Mouse (Mus musculus): ENCODE measurements around the gene Ulk4. TPM values are rescaled to one million over a fixed set of nuclear protein-coding genes. Genes with fewer than 3 reads are reported as not detected.

The Ulk4 gene
- polyA plus RNA-seq, 1 experiment from 2014 or later, result 159 TPM

DNA sequence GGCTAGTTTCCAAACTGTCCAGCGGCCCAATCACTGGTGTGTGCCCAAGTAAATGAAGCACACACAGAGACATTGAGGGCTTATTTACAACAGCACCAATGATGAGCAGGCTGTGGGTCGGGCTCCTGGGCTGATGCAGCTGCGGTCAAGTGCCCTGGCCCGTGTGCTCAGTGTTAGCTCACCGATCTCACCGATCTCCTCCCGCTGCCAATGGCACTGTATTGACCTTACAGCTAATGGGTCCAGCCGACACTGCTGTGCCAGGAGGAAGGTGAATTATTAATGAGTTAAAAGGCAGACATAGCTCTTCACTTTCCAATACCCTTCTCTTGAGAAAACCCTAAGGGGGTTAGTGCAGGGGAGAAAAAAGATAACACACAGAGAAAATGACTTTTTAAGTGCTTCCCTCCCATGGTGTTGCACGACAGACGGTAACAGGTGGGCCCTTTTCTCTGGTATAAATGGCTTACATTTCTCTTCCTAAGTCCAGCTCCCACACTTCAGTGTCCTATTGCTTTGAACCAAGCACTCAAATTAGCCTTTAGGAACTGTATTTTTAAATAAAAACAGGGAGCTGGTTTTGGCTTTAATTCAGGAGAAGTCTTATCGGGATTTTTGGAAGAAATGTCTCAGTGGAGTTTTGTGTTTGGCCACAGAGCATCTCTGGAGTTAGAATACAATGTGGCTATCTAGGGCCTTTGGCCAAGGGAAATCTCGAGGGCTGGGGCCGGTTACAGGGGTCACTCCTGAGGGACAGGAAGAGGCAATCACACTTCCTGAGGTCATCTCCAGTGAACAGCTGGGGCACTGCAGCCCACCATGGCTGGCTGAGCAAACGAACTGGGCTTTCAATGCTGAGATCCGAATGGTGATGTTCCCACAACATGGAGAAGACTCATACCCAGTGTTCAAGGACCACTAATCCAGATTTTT, 282.5 kb downstream of the Ulk4 start:
- H3K36me3 ChIP-seq, result no peaks in the 10 kb centered on the region
- H3K9me3 ChIP-seq, result no peaks in the 10 kb centered on the region
- H3K27ac ChIP-seq, result 0 out of 2 replicates have a peak overlapping the region, but pooled peaks have one; percentile 59
- ATAC-seq, result peak; percentile 46; the same call in 1 of the 2 replicates
- H3K4me2 ChIP-seq (replicated peaks), result no peak overlapping the region
- H3K4me3 ChIP-seq (replicated peaks), result no peak overlapping the region
- no peaks in the 10 kb centered on the region for H3K27me3 ChIP-seq
- WGBS, result 72% methylated on average over 15 of the region's 15 CpGs
- H3K9ac ChIP-seq (replicated peaks), result no peak overlapping the region
- peaks cover 39% of the 10 kb centered on the region for H3K4me1 ChIP-seq (replicated peaks)

DNA sequence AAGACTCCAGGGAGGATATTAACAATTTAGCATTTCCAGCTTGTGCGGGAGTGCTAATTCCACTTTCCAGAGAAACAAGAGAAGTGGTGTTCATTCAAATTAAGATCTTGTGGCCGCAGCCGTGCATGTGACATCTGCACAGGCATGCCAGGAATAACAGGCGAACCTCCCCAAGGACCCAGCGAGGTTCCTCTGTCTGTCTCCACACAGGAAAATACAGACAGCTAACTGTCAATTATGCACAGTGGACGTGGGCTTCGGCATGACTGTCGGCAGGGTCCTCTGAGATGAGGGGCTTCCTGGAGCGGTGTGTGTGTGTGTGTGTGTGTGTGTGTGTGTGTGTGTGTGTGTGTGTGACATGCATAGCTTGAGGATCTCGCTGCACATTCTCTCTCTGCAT, 284.0 kb downstream of the Ulk4 start:
- Histone ChIP-seq H3K4me1 (replicated peaks) (peaks cover 48% of the 10 kb centered on the region), H3K36me3 (no peaks in the 10 kb centered on the region), H3K4me2 (replicated peaks) (0 out of 2 replicates have a peak overlapping the region, but pooled peaks have one; percentile 9), H3K4me3 (replicated peaks) (no peak overlapping the region), H3K9me3 (no peaks in the 10 kb centered on the region), H3K9ac (replicated peaks) (0 out of 2 replicates have a peak overlapping the region, but pooled peaks have one; percentile 10), H3K27ac (peak overlapping the region; percentile 59; the same call in 1 of the 2 replicates), H3K27me3 (no peaks in the 10 kb centered on the region)
- ATAC-seq, result peak; percentile 74
- 37% methylated on average over 10 of the region's 10 CpGs for WGBS

DNA sequence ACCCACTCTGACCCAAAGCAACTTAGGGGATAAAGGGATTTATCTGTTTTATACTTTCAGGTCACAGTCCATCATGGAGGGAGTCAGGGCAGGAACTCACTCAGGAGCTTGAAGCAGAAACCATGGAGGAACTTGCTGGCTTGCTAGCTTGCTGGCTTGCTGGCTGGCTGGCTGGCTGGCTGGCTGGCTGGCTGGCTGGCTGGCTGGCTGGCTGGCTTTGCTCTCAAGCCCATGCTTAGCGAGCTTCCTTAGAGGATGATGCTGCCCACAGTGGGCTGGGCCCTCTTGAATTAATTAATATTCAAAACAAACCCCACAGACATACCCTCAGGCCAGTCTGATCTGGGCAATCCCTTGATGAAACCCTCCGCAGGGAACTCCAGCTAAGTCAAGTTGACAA, 285.2 kb downstream of the Ulk4 start:
- no peaks in the 10 kb centered on the region for H3K9me3 ChIP-seq
- H3K4me1 ChIP-seq (replicated peaks), result peaks cover 56% of the 10 kb centered on the region
- no peak overlapping the region for H3K27ac ChIP-seq
- WGBS, result 65% methylated on average over 2 of the region's 2 CpGs
- no peak overlapping the region for H3K9ac ChIP-seq (replicated peaks)
- no peak for ATAC-seq
- no peaks in the 10 kb centered on the region for H3K36me3 ChIP-seq
- H3K27me3 ChIP-seq, result no peaks in the 10 kb centered on the region
- no peak overlapping the region for H3K4me2 ChIP-seq (replicated peaks)
- no peak overlapping the region for H3K4me3 ChIP-seq (replicated peaks)

DNA sequence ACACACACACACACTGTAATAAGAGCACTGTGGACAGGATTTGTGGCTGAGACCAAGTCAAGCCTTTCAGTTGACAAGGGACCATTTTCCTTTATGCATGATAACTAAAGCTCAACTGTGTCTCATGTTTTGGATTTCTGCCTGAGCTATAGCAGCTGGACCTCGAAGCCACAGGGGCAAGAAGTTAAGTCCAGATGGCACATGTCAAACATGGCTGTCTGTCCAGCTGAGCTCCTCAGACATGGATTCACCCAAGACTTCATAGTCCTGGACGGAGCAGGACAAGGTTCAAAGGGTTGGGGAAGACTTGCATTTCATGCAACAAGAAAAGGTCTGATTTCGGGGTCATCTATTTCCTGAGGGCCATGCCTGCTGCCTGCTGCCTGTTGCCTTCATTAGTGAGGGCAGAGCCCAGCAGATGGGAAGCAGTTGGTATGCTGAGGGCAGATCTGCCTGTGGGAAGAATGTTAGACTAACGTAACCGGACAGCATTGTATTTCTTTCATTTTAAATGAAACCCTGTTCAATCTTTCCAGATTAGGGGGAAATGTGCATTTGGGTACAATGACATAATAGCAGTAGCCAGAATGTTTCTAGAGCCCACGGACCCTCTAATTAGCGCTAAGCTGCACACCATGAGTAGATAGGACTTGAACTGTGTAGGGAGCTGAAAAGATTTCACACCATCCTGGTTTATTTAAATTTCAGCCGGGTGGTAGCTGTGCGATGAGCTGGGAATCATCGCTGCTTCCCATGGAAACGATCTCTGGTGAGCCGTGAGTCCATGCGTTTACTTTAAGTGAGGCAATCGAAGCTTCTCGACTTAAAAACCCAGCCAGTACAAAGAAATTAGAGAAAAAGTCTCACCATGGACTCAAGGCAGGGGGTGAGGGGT, 286.9 kb downstream of the Ulk4 start:
- ATAC-seq, result no peak
- H3K9ac ChIP-seq (replicated peaks), result no peak overlapping the region

GRCm38 (mm10) chr9:120988088-120988487, 288.9 kb downstream of the Ulk4 start:
- H3K4me2 ChIP-seq (replicated peaks), result no peak overlapping the region
- 37% methylated on average over 9 of the region's 9 CpGs for WGBS
- no peaks in the 10 kb centered on the region for H3K36me3 ChIP-seq
- no peaks in the 10 kb centered on the region for H3K27me3 ChIP-seq
- H3K4me3 ChIP-seq (replicated peaks), result no peak overlapping the region
- H3K9me3 ChIP-seq, result no peaks in the 10 kb centered on the region
- no peak overlapping the region for H3K9ac ChIP-seq (replicated peaks)
- H3K4me1 ChIP-seq (replicated peaks), result peaks cover 36% of the 10 kb centered on the region
- peak overlapping the region; percentile 41 for H3K27ac ChIP-seq
- peak; percentile 3; the same call in 1 of the 2 replicates for ATAC-seq

More for the DNA sequence above, 286.9 kb downstream of the Ulk4 start:
- no peak overlapping the region for H3K4me2 ChIP-seq (replicated peaks)
- no peaks in the 10 kb centered on the region for H3K27me3 ChIP-seq
- H3K9me3 ChIP-seq, result no peaks in the 10 kb centered on the region
- no peak overlapping the region for H3K27ac ChIP-seq
- WGBS, result 46% methylated on average over 15 of the region's 15 CpGs
- no peak overlapping the region for H3K4me3 ChIP-seq (replicated peaks)
- H3K36me3 ChIP-seq, result no peaks in the 10 kb centered on the region
- H3K4me1 ChIP-seq (replicated peaks), result peaks cover 52% of the 10 kb centered on the region

DNA sequence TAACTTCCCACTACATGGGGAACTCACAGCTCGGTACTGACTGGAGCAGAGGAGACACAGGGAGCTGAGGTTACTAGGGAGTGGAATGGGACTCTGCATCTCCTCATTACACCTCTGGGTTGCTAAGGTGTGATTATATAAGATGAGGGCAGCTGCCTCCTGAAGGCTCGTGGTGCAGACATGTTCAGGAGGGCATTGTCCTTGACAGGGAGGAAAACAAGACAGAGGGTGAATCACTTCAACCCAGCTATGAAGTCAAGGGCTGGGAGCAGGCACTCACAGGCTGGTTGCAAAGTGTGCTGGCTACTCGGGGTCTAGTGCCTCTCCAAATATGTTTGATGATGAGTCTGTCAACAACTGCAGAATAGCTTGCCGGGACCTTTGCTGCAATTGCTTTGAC, 290.0 kb downstream of the Ulk4 start:
- H3K36me3 ChIP-seq, result no peaks in the 10 kb centered on the region
- H3K4me1 ChIP-seq (replicated peaks), result peaks cover 31% of the 10 kb centered on the region
- H3K27ac ChIP-seq, result no peak overlapping the region
- H3K4me3 ChIP-seq (replicated peaks), result no peak overlapping the region
- no peak overlapping the region for H3K9ac ChIP-seq (replicated peaks)
- ATAC-seq, result no peak
- H3K27me3 ChIP-seq, result no peaks in the 10 kb centered on the region
- H3K4me2 ChIP-seq (replicated peaks), result no peak overlapping the region
- 89% methylated on average over 4 of the region's 4 CpGs for WGBS
- H3K9me3 ChIP-seq, result no peaks in the 10 kb centered on the region

GRCm38 (mm10) chr9:120986255-120986654, 290.7 kb downstream of the Ulk4 start:
- H3K4me1 ChIP-seq (replicated peaks), result peaks cover 38% of the 10 kb centered on the region
- H3K27me3 ChIP-seq, result no peaks in the 10 kb centered on the region
- no peaks in the 10 kb centered on the region for H3K9me3 ChIP-seq
- no peak overlapping the region for H3K4me3 ChIP-seq (replicated peaks)
- H3K27ac ChIP-seq, result no peak overlapping the region
- WGBS, result 93% methylated on average over 3 of the region's 3 CpGs
- H3K36me3 ChIP-seq, result no peaks in the 10 kb centered on the region
- H3K9ac ChIP-seq (replicated peaks), result no peak overlapping the region
- no peak overlapping the region for H3K4me2 ChIP-seq (replicated peaks)
- ATAC-seq, result no peak

DNA sequence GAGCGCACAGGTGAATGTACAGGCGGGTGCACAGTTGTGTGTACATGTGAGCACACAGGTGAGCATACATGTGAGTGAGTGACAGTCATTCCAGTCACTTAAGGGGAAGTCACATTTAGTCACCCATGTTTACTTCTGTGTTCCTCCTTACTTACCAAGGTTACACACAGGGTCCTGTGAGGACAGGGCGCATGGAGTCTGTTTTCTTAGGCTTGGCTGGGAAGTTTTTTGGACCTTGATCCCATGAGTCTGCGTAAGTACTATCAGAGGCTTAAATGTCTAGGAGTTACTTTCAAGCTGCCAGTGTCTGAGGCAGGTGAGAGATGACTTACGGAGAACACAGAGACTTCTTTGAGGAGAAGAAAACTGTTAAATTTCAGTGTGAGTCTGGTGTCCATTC, 291.5 kb downstream of the Ulk4 start:
- ATAC-seq, result no peak
- Histone ChIP-seq H3K36me3 (no peaks in the 10 kb centered on the region), H3K27ac (no peak overlapping the region), H3K4me1 (replicated peaks) (peaks cover 44% of the 10 kb centered on the region), H3K4me2 (replicated peaks) (no peak overlapping the region), H3K9ac (replicated peaks) (no peak overlapping the region), H3K9me3 (no peaks in the 10 kb centered on the region), H3K4me3 (replicated peaks) (no peak overlapping the region), H3K27me3 (no peaks in the 10 kb centered on the region)
- 98% methylated on average over 5 of the region's 5 CpGs for WGBS

- Histone ChIP-seq H3K27me3 (no peaks in the 10 kb centered on the region), H3K4me2 (replicated peaks) (no peak overlapping the region), H3K4me1 (replicated peaks) (peaks cover 43% of the 10 kb centered on the region), H3K9ac (replicated peaks) (no peak overlapping the region), H3K36me3 (no peaks in the 10 kb centered on the region), H3K27ac (no peak overlapping the region), H3K9me3 (no peaks in the 10 kb centered on the region), H3K4me3 (replicated peaks) (no peak overlapping the region)
- 99% methylated on average over 5 of the region's 5 CpGs for WGBS
- ATAC-seq, result no peak
These were observed 292.0 kb downstream of the Ulk4 start for GRCm38 (mm10) chr9:120985009-120985408.

GRCm38 (mm10) chr9:120984509-120984908, 292.5 kb downstream of the Ulk4 start:
- 80% methylated on average over 5 of the region's 5 CpGs for WGBS
- Histone ChIP-seq H3K4me2 (replicated peaks) (no peak overlapping the region), H3K9ac (replicated peaks) (no peak overlapping the region), H3K27ac (no peak overlapping the region), H3K27me3 (no peaks in the 10 kb centered on the region), H3K36me3 (no peaks in the 10 kb centered on the region), H3K9me3 (no peaks in the 10 kb centered on the region), H3K4me3 (replicated peaks) (no peak overlapping the region), H3K4me1 (replicated peaks) (peaks cover 43% of the 10 kb centered on the region)
- no peak for ATAC-seq

DNA sequence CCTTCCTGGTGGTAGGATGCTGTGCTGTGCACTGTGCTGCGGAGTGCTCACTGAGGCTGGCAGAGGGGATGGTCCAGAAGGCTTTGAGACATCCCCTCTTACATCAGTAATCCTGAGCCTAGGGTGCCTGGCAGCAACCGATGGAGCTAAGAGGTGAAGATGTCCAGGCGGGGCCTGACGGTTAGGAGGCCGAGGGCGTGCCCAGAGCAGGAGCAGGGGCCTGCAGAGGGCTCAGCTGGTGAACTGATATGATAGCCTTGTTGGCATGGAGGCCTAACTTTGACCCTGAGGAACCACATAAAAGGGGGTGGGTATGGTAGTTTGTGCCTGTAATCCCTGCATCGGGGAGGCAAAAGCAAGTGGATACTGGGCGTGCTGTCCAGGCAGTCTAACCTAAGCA, 293.1 kb downstream of the Ulk4 start:
- Histone ChIP-seq H3K4me3 (replicated peaks) (no peak overlapping the region), H3K36me3 (no peaks in the 10 kb centered on the region), H3K27me3 (no peaks in the 10 kb centered on the region), H3K9ac (replicated peaks) (no peak overlapping the region), H3K9me3 (no peaks in the 10 kb centered on the region), H3K4me1 (replicated peaks) (peaks cover 46% of the 10 kb centered on the region), H3K4me2 (replicated peaks) (no peak overlapping the region), H3K27ac (no peak overlapping the region)
- no peak for ATAC-seq
- WGBS, result 86% methylated on average over 8 of the region's 8 CpGs

DNA sequence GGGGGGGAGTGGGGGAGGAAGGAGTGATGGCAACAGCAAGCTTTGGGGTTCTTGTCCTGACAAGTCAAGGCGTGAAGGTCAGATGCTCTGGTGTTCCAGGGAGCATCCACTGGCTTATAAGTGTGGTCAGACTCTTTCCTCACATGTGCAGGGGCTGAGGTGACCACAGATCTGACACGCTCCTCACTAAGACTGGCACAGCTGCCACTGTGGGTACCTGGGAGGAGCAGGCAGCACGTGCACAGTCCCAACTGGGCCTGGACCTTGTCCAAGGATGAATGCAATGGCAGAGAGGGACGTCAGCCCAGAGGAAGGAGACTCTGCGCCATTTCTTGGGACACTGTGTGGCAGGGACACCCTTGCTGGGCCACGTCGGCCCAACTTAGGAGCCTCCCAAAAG, 295.2 kb downstream of the Ulk4 start:
- ATAC-seq, result no peak
- Histone ChIP-seq H3K27me3 (no peaks in the 10 kb centered on the region), H3K9ac (replicated peaks) (no peak overlapping the region), H3K36me3 (no peaks in the 10 kb centered on the region), H3K27ac (0 out of 2 replicates have a peak overlapping the region, but pooled peaks have one; percentile 9), H3K4me3 (replicated peaks) (no peak overlapping the region), H3K4me2 (replicated peaks) (no peak overlapping the region), H3K4me1 (replicated peaks) (peaks cover 29% of the 10 kb centered on the region), H3K9me3 (no peaks in the 10 kb centered on the region)
- WGBS, result 93% methylated on average over 7 of the region's 7 CpGs
